Mouse (Mus musculus): ENCODE measurements around the gene Tceal7.
"Not testable (repeated sequence)": the region's sequence is repeated elsewhere in the genome, so short reads cannot be mapped to it uniquely, and the experiment has no call there.

The Tceal7 gene

DNA sequence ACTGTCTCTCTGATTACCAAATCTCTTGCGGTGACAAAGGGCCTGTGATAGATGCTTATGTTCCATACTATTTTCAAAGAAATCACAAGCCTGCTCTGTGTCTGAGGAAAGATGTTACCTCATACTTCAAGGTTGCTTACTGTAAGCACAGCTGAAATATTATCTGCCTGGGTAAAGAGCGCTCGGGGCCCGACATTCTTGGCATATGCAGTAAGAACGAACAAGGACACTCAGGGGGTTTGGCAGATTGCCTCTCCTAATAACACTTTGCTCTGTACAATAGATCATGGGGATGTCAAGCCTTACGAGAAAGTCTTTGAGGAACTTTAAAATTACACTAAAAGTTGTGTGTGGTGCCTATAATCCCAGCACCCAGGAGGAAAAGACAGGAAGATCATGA is 34.2 kb downstream of the Tceal7 start:
- no peak for DNase-seq (ENCODE audit: low spot score)

DNA sequence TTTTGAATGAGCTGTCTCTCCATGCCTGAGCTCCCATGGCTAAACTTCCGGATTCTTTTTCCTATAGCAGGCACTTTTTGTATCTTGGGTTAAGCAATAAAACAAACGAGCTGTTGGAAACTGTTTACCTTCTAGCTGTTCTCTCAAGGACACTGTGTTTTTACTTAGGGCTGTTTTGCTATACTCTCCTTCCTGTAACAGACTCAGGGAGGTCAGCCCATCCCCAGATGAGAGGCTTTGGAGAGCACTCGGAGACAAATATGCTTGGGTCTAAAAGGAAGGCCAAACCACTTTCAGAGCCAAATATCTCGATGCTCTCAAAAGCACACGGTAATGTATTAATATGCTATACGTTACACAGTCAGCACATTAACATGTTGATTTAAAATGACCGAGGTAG is 35.1 kb downstream of the Tceal7 start:
- no peak for DNase-seq (ENCODE audit: low spot score)

DNA sequence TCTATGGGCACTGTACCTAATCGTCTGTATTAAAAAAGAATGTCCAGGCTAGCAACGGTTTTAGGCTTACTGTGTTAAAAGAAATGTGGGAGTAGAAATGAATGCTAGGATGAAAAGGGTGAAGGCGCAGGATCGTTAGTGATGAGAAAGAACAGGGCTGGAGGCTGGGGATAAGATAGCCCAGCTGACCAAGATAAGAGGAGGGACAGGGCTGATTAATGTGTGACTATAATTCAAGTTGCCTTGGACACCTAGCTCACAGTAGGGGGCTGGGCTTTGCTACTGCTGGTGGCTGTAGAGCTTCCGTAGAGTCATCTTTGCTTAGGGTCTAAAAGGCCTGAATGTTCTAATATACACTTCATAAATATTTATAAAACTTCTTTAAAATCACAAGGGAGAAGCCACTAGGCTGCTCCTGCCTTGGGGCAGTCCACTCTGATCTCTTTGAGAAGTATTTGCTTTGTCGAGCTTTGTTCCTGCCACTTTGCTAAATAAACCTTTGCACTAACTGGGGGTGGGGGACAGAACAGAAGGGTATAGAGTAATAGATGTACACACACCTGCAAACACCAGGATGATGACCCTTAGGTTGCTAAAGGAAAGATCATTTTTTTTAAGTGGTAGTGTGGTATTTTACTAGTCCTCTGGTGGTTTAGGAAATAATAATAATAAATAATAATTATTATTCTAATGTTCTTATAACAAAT is 37.6 kb downstream of the Tceal7 start:
- no peak for DNase-seq (ENCODE audit: low spot score)

DNA sequence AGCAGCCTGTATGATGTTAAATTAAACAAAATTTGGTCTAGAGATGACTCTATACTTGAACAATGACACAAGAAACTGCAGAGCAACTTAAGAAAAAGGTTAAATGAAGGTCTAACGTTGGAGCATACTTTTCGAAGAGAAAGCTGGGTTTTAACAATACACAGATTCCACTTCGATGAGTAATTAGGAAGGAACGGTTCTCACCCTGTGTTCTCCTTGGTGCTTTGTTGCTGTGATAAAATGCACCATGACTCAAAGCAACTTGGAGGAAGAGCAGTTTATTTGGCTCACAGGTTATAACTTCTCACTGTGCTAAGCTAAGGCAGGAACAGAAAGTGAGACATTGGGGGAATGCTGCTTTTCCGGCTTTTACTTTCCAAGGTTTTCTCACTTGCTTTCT is 53.1 kb downstream of the Tceal7 start:
- no peak for DNase-seq (ENCODE audit: low spot score)

DNA sequence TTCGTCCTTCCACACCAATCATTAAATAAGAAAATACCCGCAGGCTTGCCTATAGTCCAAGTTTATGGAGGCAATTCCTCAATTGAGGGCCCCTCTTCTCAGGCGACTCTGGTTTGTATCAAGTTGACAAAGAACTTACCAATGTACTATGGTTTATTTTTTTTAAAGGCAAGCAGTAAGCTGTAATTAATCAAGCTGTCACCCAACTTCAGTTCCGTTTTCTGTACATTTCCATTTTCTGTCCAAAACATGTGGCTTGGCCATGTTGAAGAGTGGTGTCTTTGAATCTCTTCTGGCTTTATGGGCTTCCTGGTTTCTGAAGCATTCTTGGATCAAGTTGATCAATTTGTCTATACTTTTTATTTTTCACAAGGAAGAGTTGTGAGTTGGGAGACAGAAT is 53.6 kb downstream of the Tceal7 start:
- DNase-seq (ENCODE audit: low spot score): no peak

DNA sequence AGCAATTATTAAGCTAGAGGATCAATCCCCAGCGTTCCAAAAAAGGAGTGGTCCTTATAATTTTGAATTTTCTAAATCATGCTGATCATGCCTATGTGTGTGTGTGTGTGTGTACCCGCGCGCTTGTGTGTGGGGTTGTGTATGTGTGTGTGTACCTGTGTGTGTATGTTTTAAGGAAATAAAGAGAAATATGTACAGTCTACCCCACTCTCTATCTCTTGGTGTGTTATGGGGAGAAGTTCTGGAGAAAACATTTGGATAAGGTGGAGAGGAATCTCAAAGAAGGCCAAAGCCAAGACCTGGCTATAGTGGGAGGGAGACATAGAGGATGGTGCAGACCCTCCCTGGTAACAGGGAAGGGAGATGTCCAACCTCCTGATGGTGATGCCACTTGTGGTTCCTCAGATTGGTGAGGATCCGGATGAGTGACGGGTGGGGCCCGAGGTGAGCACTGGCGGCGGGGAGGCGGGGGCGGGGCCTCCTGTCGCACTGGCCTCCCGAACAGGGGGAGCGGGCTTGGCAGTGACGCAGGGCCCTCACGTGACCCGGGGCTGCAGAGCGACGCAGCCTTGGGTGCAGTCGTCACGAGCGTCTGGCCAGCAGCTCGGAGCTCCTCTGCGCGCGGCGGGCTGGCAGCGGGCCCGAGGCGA is 55.3 kb downstream of the Tceal7 start, which contains the start of gene Bex3:
Gene Bex3, plus strand, starts transcription at position 511 of the 650 bp plus-strand sequence.
- peak; percentile 28 for DNase-seq (ENCODE audit: low spot score)

DNA sequence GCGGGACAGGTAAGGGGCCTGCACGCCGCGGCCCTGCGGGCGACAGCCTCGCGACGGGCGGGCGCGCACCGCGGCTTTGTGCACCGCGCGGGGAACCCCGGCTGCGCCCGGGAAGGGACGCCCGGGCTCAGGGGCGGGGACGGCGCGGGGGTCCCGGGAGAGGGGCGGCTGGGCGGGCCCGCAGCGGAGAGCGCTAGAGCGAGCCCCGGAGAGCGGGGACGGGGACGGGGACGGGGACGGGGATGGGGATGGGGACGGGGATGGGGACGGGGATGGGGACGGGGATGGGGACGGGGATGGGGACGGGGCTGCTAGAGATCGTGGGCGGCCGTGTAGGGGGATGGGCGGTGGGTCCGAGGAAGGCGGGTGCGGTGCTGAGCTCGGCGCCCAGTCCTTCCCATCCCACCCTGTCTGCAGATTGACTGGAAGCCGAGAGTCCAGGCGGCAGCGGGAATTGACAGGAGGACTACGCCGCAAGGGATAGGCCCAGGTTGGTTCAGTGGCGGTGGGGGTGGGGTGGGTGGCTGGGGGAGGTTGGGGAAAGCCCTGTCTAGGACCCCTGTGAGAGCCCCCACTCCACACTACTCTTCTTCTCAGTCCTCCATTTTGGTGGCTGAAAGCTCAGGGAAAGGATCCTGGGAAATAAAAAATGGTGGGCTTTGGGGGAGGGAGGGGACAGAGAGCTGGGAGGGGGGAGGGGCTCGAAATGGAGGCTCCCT is 56.0 kb downstream of the Tceal7 start:
- not testable (repeated sequence) for DNase-seq (ENCODE audit: low spot score)

DNA sequence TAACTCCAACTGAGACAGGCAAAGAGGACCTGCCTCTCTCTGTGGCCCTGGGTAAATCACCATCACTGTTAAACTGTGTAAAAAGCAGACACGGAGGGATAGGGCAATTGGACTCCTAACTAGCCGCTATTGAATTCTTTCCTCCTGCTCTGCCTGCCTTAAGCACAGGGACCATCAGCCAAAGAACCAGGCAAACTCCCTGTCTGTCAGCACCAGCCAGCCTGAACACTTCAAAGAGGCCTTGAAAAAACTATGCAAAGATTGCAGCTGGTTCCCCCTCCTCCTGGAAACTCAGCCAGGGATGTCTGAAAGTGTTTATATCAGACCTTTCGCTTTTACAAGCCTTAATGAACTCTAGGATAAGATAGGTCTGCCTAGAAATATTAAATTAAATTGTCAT is 60.0 kb downstream of the Tceal7 start:
- no peak for DNase-seq (ENCODE audit: low spot score)

DNA sequence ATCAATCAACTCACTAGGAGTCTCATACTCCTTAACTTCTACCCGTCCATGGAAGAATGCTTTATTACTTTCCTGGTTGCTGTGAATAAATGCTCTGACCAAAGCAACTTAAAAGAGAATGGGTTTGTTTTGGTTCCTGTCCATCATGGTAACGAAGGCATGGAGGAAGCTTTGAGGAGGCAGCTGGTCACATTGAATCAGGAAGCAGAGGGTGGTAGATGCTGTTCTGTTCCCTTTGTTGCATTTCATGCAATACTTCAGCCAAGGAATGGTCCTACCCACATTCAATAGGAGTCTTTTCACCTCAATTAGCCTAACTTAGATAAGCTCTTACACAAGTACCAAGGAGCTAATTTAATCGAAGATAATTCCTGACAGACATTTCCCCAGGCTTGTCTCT is 60.8 kb downstream of the Tceal7 start:
- DNase-seq (ENCODE audit: low spot score): no peak

Data from layer of hippocampus, adult 11-12 months (tissue).